8 mouse cellular contexts compared by ENCODE assay signal in the genomic region with DNA sequence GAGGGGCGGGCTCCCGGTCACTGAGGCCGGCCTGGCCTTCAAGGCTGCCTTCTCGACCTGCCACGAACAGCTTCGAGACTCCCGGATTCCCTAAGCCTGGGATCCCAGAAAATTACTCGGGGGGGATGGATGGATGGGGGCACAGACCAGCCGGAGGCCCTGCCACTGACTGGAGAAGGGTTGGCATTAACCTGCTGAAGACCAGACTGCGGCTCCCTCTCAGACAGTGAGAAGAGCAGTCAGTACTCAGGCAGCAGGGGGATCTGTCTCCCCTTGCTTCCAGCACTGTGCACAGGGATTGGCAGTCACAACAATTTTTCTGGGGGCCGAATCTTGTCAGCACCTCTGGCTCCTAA. TPM values are rescaled to one million over a fixed set of nuclear protein-coding genes. Genes with fewer than 3 reads are reported as not detected.
A peak's percentile ranks its signal among the peaks of the same experiment; 100 is the strongest.
DNase-seq lines count a peak whose midpoint lies in the region; ATAC-seq and TF ChIP-seq lines count a peak whose summit lies in the region.

No protein-coding gene starts in this region.

- ATAC-seq in kidney, postnatal 0 days (replicated peaks; ENCODE audit: low FRiP score, low read depth) = peak; percentile 41
- no peak for ATAC-seq in embryonic facial prominence, embryonic 13.5 days (ENCODE audit: insufficient number of reproducible peaks, insufficient read depth, low FRiP score, low TSS enrichment, low read depth)
- peak; percentile 52 for ATAC-seq in intestine, embryonic 14.5 days (replicated peaks; ENCODE audit: low FRiP score, low TSS enrichment, low read depth)
- no peak for ATAC-seq in neural tube, embryonic 11.5 days (ENCODE audit: insufficient read depth, low FRiP score, low TSS enrichment)

- DNase-seq in kidney, postnatal 0 days (ENCODE audit: low spot score) = peak; percentile 21
- DNase-seq in kidney, postnatal 36 days = no peak
- DNase-seq in intestine, embryonic 14.5 days (ENCODE audit: low spot score) = no peak
- no peak for DNase-seq in neural tube, embryonic 11.5 days (ENCODE audit: low spot score)
- DNase-seq in ovary, postnatal 14 days (ENCODE audit: low spot score) = no peak
- no peak for DNase-seq in MN1 (ENCODE audit: low spot score)
- no peak for DNase-seq in layer of hippocampus, postnatal 14 days (ENCODE audit: low spot score in 2 of 2)

- TF ChIP-seq CTCF in kidney, postnatal 0 days (IDR thresholded peaks at IDR 0.05; ENCODE audit: low read depth) = no peak

- peaks cover 6% of the 10 kb centered on the region; the same call in 1 of the 2 replicates for H3K36me3 ChIP-seq in kidney, postnatal 0 days (ENCODE audit: insufficient read depth, low read length)
- peaks cover 32% of the 10 kb centered on the region for H3K36me3 ChIP-seq in embryonic facial prominence, embryonic 13.5 days
- peaks cover 6% of the 10 kb centered on the region; the same call in 1 of the 2 replicates for H3K36me3 ChIP-seq in intestine, embryonic 14.5 days (ENCODE audit: control insufficient read depth, insufficient read depth, low read length)
- H3K36me3 ChIP-seq in neural tube, embryonic 11.5 days (ENCODE audit: control insufficient read depth, insufficient read depth, low read length) = no peaks in the 10 kb centered on the region; the same call in 1 of the 2 replicates

- no peaks in the 10 kb centered on the region for H3K27me3 ChIP-seq in kidney, postnatal 0 days (ENCODE audit: insufficient read depth, low read length)
- H3K27me3 ChIP-seq in embryonic facial prominence, embryonic 13.5 days = peaks cover 8% of the 10 kb centered on the region; the same call in 1 of the 2 replicates
- H3K27me3 ChIP-seq in intestine, embryonic 14.5 days (replicated peaks; ENCODE audit: control insufficient read depth, insufficient read depth, low read length) = no peaks in the 10 kb centered on the region
- H3K27me3 ChIP-seq in neural tube, embryonic 11.5 days (ENCODE audit: control insufficient read depth, insufficient read depth, low read length) = no peaks in the 10 kb centered on the region

- peak overlapping the region; percentile 75 for H3K9ac ChIP-seq in kidney, postnatal 0 days (ENCODE audit: low read depth, low read length)
- H3K9ac ChIP-seq in embryonic facial prominence, embryonic 13.5 days = peak overlapping the region; percentile 87
- H3K9ac ChIP-seq in intestine, embryonic 14.5 days (ENCODE audit: low read length) = peak overlapping the region; percentile 73
- peak overlapping the region; percentile 81 for H3K9ac ChIP-seq in neural tube, embryonic 11.5 days (ENCODE audit: low read length)

- no peaks in the 10 kb centered on the region for H3K4me1 ChIP-seq in kidney, postnatal 0 days (replicated peaks; ENCODE audit: insufficient read depth, low read length)
- H3K4me1 ChIP-seq in embryonic facial prominence, embryonic 13.5 days = peaks cover 21% of the 10 kb centered on the region
- peaks cover 18% of the 10 kb centered on the region; the same call in 1 of the 2 replicates for H3K4me1 ChIP-seq in intestine, embryonic 14.5 days (replicated peaks; ENCODE audit: control insufficient read depth, insufficient read depth, low read length)
- H3K4me1 ChIP-seq in neural tube, embryonic 11.5 days (ENCODE audit: control insufficient read depth, insufficient read depth, low read length) = peaks cover 8% of the 10 kb centered on the region; the same call in 1 of the 2 replicates

- H3K27ac ChIP-seq in kidney, postnatal 0 days = peak overlapping the region; percentile 63
- peak overlapping the region; percentile 79 for H3K27ac ChIP-seq in embryonic facial prominence, embryonic 13.5 days
- no peak overlapping the region; the same call in 1 of the 2 replicates for H3K27ac ChIP-seq in intestine, embryonic 14.5 days (ENCODE audit: low read depth)
- H3K27ac ChIP-seq in neural tube, embryonic 11.5 days (ENCODE audit: low read depth, low read length) = no peak overlapping the region

- peak overlapping the region; percentile 72 for H3K4me3 ChIP-seq in kidney, postnatal 0 days (replicated peaks; ENCODE audit: low read depth, low read length)
- peak overlapping the region; percentile 79 for H3K4me3 ChIP-seq in embryonic facial prominence, embryonic 13.5 days
- peak overlapping the region; percentile 65 for H3K4me3 ChIP-seq in intestine, embryonic 14.5 days (ENCODE audit: low read depth, low read length)
- H3K4me3 ChIP-seq in neural tube, embryonic 11.5 days (ENCODE audit: low read depth, low read length) = peak overlapping the region; percentile 78

- H3K9me3 ChIP-seq in kidney, postnatal 0 days (replicated peaks; ENCODE audit: low read length) = no peaks in the 10 kb centered on the region
- H3K9me3 ChIP-seq in embryonic facial prominence, embryonic 13.5 days = no peaks in the 10 kb centered on the region
- no peaks in the 10 kb centered on the region for H3K9me3 ChIP-seq in intestine, embryonic 14.5 days (ENCODE audit: control insufficient read depth, low read length)
- H3K9me3 ChIP-seq in neural tube, embryonic 11.5 days (ENCODE audit: control insufficient read depth, low read length) = no peaks in the 10 kb centered on the region

- WGBS in kidney, postnatal 0 days = 6% methylated on average over 11 of the region's 11 CpGs
- WGBS in embryonic facial prominence, embryonic 13.5 days = 7% methylated on average over 11 of the region's 11 CpGs
- WGBS in intestine, embryonic 14.5 days = 4% methylated on average over 11 of the region's 11 CpGs
- WGBS in neural tube, embryonic 11.5 days = 9% methylated on average over 11 of the region's 11 CpGs

- H3K4me2 ChIP-seq in kidney, postnatal 0 days (ENCODE audit: low read length) = peak overlapping the region; percentile 96
- peak overlapping the region; percentile 91 for H3K4me2 ChIP-seq in embryonic facial prominence, embryonic 13.5 days
- H3K4me2 ChIP-seq in intestine, embryonic 14.5 days (ENCODE audit: low read length) = peak overlapping the region; percentile 96
- H3K4me2 ChIP-seq in neural tube, embryonic 11.5 days (ENCODE audit: low read depth) = peak overlapping the region; percentile 99

RNA-seq across cellular contexts. Expression of gene Ppp1r26, which starts 0.7 kb away (rescaled TPM):
- polyA plus RNA-seq in kidney, postnatal 0 days (2015; fragmentation: Nextera tagmentation; extraction: Ambion mirVana) = 2.4 and 2.8 TPM in 2 replicates
- 7.5 TPM in 2 replicates for polyA plus RNA-seq in embryonic facial prominence, embryonic 13.5 days (2015; fragmentation: Nextera tagmentation; extraction: Ambion mirVana)
- polyA plus RNA-seq in intestine, embryonic 14.5 days (2014; fragmentation: Nextera tagmentation; extraction: Ambion mirVana) = 4.5 and 5.2 TPM in 2 replicates
- 4.0 and 5.0 TPM in 2 replicates for polyA plus RNA-seq in neural tube, embryonic 11.5 days (2014; fragmentation: Nextera tagmentation; extraction: Ambion mirVana)
- total RNA-seq in layer of hippocampus, postnatal 14 days (2021) = 10 to 100 TPM; 14.1 to 15.4 TPM

RNA-seq across cellular contexts. Expression of gene 1700007K13Rik, which starts 18.8 kb away (rescaled TPM):
- 0.22 and 0.49 TPM in 2 replicates for polyA plus RNA-seq in kidney, postnatal 0 days (2015; fragmentation: Nextera tagmentation; extraction: Ambion mirVana)
- 0.91 and 1.7 TPM in 2 replicates for polyA plus RNA-seq in embryonic facial prominence, embryonic 13.5 days (2015; fragmentation: Nextera tagmentation; extraction: Ambion mirVana)
- 0.28 TPM in 1 of 2 replicates, not detected in the other for polyA plus RNA-seq in intestine, embryonic 14.5 days (2014; fragmentation: Nextera tagmentation; extraction: Ambion mirVana)
- polyA plus RNA-seq in neural tube, embryonic 11.5 days (2014; fragmentation: Nextera tagmentation; extraction: Ambion mirVana) = 0.42 and 0.99 TPM in 2 replicates
- total RNA-seq in layer of hippocampus, postnatal 14 days (2021) = 1 to 10 TPM; 3.3 to 6.8 TPM

RNA-seq across cellular contexts. Expression of gene Mrps2, which starts 20.6 kb away (rescaled TPM):
- polyA plus RNA-seq in kidney, postnatal 0 days (2015; fragmentation: Nextera tagmentation; extraction: Ambion mirVana) = 51.9 and 54.1 TPM in 2 replicates
- 57.4 and 61.5 TPM in 2 replicates for polyA plus RNA-seq in embryonic facial prominence, embryonic 13.5 days (2015; fragmentation: Nextera tagmentation; extraction: Ambion mirVana)
- polyA plus RNA-seq in intestine, embryonic 14.5 days (2014; fragmentation: Nextera tagmentation; extraction: Ambion mirVana) = 64.4 and 69.1 TPM in 2 replicates
- polyA plus RNA-seq in neural tube, embryonic 11.5 days (2014; fragmentation: Nextera tagmentation; extraction: Ambion mirVana) = 66.7 and 66.9 TPM in 2 replicates
- 10 to 100 TPM; 36.8 to 37.3 TPM for total RNA-seq in layer of hippocampus, postnatal 14 days (2021)

RNA-seq across cellular contexts. Expression of gene Gbgt1, which starts 49.4 kb away (rescaled TPM):
- polyA plus RNA-seq in kidney, postnatal 0 days (2015; fragmentation: Nextera tagmentation; extraction: Ambion mirVana) = 2.4 and 3.8 TPM in 2 replicates
- polyA plus RNA-seq in embryonic facial prominence, embryonic 13.5 days (2015; fragmentation: Nextera tagmentation; extraction: Ambion mirVana) = 0.35 and 0.58 TPM in 2 replicates
- polyA plus RNA-seq in intestine, embryonic 14.5 days (2014; fragmentation: Nextera tagmentation; extraction: Ambion mirVana) = 4.7 and 5.2 TPM in 2 replicates
- 0.82 TPM in 1 of 2 replicates, not detected in the other for polyA plus RNA-seq in neural tube, embryonic 11.5 days (2014; fragmentation: Nextera tagmentation; extraction: Ambion mirVana)
- 1 to 10 TPM; 1.4 to 2.1 TPM for total RNA-seq in layer of hippocampus, postnatal 14 days (2021)

RNA-seq across cellular contexts. Expression of gene Gm10134, which starts 58.6 kb away (rescaled TPM):
- polyA plus RNA-seq in kidney, postnatal 0 days (2015; fragmentation: Nextera tagmentation; extraction: Ambion mirVana) = 10.2 and 11.1 TPM in 2 replicates
- polyA plus RNA-seq in embryonic facial prominence, embryonic 13.5 days (2015; fragmentation: Nextera tagmentation; extraction: Ambion mirVana) = 1.4 TPM in 1 of 2 replicates, not detected in the other
- 6.4 and 15.5 TPM in 2 replicates for polyA plus RNA-seq in intestine, embryonic 14.5 days (2014; fragmentation: Nextera tagmentation; extraction: Ambion mirVana)
- polyA plus RNA-seq in neural tube, embryonic 11.5 days (2014; fragmentation: Nextera tagmentation; extraction: Ambion mirVana) = 1.0 TPM in 1 of 2 replicates, not detected in the other
- total RNA-seq in layer of hippocampus, postnatal 14 days (2021) = not detected

Comparison
In these comparisons a context has a peak if more than half of its experiments do, and no peak if none do; other contexts are left out.
1. ATAC-seq: peak in kidney, postnatal 0 days (single experiment) and intestine, embryonic 14.5 days (single experiment); none in embryonic facial prominence, embryonic 13.5 days (single experiment) and neural tube, embryonic 11.5 days (single experiment).
2. H3K27ac ChIP-seq: peak in kidney, postnatal 0 days (single experiment) and embryonic facial prominence, embryonic 13.5 days (single experiment); none in intestine, embryonic 14.5 days (single experiment) and neural tube, embryonic 11.5 days (single experiment).
3. Peak in every context shown above with its lines, with median percentiles within 50 percentile points of each other: H3K4me2 ChIP-seq, H3K4me3 ChIP-seq and H3K9ac ChIP-seq.